Mouse (Mus musculus) natural killer cell, adult 2 months (primary cell): ENCODE data around the gene Pcnx3.
A peak's percentile ranks its signal among the peaks of the same experiment; 100 is the strongest.

Experiments
- DNase-seq, 2 experiments: peaks; one replicate each; pipeline ENCODE4 v3.0.0; 2022; ENCODE audit warnings: low spot score in 2 of 2

Gene Pcnx3

DNA sequence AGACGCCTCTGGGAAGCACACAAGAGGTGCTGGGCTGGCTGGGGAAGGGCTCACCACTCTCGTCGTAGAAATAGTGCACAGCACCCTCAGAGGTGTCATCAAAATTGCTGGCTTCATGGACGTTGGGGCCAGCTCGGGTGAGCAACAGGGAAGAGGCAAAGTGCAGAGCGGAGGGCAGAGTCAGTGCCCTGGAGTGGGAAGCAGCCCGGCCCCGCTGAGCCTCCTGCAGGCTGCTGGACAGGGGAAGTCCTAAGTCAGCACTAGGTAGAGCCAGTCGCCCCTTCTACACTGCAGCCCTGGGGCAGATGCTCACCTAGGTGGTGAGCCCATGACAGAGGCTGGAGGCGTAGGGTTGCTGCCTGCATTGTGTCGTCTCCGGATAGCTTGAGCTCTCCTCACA, 4.5 kb downstream of the Pcnx3 start:
- no peak for DNase-seq

DNA sequence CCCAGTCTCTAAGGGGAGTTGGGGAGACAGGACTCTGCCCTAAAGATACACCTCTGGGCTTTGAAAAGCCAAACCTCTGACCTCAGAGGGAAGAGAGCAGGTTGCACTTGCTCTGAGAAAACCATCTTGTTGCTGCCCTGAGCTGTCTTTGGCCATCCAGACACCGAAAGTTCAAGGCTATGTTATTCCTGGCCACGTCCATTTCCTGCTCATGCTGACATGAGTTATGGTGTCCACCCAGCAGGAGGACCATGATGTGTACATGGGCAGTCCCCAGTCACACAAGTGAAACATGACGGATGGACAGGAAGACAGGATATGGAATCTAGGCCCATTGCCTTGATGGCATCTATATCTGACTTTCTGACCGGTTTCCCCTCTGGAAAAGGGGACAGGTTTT, 8.3 kb downstream of the Pcnx3 start:
- DNase-seq = no peak

DNA sequence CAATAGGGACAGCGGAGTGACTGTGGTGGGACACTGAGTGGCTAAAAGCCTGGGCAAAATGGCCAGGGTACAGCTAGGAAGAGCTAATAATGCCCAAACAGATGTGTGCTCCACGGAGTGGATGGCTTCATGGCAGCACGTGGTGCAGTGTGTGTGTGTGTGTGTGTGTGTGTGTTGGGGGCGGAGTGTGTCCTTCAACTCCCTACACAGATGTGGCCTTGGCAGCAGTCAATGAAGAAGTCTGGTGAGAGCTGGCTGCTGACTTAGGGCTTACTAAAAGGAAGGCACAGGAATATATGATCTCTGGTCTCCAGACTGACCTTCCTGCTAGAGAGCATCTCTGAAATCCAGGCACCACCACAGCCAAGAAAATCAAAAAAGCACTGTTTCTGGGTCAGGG, 20.3 kb downstream of the Pcnx3 start:
- DNase-seq = no peak

DNA sequence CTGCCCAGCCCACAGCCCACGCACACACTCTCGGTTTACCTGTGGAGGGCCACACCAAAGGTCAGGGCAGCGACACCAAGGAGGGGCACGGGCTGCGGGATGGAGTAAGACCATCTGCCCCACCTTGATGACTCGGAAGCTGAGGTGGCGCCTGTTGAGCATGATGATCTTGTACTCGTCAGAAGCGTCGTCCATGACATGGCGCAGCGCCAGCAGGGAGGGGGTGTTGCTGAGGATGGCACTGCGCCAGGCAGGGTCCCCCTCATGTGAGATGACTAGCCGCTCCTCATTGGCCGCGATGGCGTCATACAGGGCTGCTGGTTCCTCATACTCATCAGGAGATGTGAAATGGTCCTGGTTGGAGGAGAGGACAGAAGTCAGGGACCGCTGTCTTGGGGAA, 22.3 kb downstream of the Pcnx3 start:
- DNase-seq = no peak

GRCm38 (mm10) chr19:5665465-5665864, 23.2 kb downstream of the Pcnx3 start:
- DNase-seq = no peak

- no peak for DNase-seq
These were observed 23.9 kb downstream of the Pcnx3 start for GRCm38 (mm10) chr19:5664669-5665257.

DNA sequence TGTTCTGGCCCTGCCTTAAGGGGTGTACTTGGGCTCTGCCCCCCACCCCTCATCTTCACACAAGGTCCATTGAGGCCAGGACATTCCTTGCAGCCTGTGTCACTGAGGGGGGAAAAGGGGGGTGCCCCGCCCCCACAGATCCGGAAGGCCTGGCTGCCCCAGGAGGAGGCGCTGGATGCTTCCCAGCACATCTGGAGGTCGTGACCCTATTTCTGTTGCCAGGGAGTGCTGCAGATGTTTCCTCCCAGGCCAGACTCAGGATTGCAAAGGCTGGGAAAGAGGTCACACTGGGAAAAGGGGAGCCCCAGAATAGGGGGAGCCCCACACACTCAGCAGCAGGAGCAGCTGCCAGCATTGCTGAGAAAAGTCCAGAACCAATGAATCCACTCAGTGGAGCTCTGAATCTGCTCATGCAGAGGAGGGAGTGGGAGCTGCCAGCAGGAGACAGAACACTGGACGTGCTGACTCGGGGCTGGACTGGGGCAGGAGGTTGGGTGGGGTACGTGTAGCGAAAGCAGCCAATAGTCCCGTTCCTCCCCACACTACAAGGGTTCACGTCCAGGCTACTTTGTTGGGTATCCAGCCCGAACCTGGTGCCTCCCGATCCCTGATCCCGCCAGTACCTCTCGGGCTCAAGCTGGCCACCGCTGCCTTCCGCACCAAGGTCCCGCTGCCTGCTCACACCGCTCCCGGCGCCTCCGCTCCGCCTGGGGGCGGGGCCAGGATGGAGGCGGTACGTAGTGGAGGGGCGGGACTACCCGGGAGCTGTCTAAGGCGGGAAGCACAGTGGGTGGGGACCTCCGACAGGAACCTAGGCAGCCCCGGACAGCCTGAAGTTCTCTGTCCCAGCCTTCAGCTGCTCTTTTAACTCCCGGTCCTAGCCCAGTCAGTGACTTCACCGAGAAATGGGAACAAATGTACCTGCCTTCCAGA, 25.5 kb downstream of the Pcnx3 start, which contains the start of gene Sipa1:
Sipa1 (minus strand) TSS at position 727 of the 933 bp plus-strand sequence.
- DNase-seq = peak; percentile 86

DNA sequence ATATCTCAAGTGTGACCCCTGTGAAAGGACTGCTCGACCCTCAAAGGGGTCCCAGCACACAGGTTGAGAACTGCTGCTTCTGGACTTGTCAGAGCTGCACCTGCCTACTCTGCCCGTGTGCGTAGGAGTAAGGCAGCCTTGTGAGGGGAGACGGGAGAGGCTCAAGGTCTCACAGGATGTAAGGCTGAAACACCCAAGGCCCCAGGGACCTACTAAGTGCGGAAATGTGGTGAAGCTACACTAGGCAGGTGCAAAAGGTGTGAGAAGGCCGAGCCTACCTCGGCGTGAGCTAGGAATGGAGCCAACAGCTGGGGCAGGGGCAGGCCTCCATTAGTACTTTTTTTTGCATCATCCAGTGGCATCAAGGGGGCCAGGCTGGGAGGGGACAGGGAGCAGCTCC, 26.4 kb downstream of the Pcnx3 start:
- DNase-seq = peak; percentile 62 to 76

GRCm38 (mm10) chr19:5660942-5661751, 27.6 kb downstream of the Pcnx3 start:
- DNase-seq = peak; percentile 56 to 62

DNA sequence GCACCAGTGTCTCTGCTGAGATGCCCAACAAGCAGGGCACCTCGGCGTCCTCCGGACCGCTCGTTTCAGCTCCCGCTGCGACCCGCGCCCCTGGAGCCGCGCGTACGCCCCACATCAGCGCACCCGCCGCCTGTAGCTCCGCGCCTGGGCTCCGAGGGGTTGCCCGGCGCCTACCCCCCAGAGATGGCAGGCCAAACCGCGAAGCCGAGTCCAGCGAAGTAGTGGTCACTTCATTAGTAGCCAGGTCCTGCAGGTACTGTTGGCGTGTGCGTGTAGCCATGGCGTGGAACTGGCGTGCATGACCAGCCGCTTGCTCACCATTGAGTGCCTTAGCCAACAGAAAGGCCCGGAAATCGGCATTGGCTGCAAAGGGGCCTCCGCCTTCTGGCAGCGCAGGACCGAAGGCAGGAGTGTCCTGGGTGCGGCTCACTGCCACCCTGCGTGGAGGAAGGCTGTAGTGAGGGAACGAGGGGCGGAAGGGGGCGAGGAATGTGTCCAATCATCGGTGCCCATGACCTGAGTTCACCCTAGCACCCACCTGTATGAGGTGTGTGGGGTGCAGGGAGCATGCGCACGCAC, 33.9 kb downstream of the Pcnx3 start:
- no peak for DNase-seq

- DNase-seq = no peak
These were observed 34.6 kb downstream of the Pcnx3 start for GRCm38 (mm10) chr19:5653969-5654719.

DNA sequence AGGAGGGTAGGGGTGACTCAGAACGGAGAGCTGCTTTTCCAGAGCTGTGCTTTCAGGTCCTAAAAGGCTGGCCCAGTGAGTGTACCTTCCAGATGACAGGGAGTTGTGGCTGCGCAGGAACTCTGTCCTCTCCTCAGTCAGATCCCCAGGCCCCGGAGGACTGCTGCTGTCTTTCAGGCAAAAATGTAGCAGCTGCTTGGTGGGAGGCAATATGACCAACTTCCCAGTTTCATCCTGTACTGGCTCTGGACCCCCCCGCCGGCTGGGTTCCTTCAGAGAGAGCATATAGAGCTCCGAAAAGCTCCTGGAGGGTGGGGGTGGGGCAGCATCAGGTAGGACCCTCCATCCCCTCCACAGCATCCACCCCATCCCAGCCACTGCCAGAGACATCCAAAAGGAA, 36.1 kb downstream of the Pcnx3 start:
- no peak for DNase-seq

- no peak for DNase-seq
These were observed 37.0 kb downstream of the Pcnx3 start for GRCm38 (mm10) chr19:5651502-5652274.

GRCm38 (mm10) chr19:5649298-5649741, 39.4 kb downstream of the Pcnx3 start:
- DNase-seq = peak; percentile 21 to 22

DNA sequence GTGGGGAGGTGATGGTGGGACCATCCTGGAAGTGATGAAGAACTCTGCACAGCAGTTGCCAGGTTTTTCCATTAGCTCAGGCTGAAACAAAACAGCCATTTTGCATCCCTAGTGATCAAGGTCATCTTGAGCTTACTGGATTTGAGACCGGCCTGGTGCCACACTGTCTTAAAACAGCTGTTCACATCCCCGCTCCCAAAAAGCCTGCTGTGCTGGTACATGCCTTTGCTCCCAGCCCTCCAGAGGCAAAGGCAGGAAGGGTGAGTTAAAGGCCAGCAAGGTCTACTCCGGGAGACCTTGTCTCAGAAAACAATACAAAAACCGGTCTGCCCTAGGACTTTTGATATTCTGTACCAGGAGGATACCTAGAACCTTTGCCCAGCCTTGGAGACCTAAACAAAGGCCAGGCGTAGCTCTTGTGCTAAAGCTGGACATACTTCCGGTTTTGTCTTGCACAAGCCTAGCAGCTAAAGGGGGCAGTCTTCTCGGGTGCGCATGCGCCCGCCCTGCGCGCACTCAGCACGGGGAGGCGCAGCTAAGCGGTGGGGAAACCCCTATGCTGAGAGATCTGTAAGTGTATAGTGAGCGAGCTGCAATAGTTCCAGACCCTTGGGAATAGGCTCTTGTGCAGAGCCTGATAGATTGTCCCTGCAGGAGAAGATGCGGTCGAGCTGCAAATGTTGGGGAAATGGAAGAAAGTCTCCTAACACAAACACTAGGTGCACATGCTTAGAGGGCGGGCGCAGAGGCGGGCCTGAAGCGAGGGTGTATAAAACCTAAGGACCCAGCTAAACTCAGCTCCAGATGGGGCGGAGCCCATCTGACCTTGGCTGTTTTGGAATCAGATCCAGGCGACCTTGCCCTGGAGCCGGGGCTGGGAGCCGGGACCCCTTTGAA, 40.1 kb downstream of the Pcnx3 start:
- DNase-seq = peak; percentile 88

GRCm38 (mm10) chr19:5647791-5648190, 40.9 kb downstream of the Pcnx3 start:
- DNase-seq = no peak

DNA sequence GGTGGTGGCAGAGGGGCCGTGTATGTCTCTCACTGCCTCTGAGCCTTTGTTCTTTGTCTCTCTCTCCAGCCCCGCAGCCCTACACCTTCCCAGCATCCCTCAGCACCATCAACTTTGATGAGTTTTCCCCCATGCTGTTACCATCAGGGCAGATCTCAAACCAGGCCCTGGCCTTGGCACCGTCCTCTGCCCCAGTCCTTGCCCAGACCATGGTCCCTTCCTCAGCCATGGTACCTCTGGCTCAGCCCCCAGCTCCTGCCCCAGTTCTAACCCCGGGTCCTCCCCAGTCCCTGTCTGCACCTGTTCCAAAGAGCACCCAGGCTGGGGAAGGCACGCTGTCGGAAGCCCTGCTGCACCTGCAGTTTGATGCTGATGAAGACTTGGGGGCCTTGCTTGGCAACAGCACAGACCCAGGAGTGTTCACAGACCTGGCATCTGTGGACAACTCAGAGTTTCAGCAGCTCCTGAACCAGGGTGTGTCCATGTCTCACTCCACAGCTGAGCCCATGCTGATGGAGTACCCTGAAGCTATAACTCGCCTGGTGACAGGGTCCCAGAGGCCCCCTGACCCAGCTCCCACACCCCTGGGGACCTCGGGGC, 41.9 kb downstream of the Pcnx3 start:
- no peak for DNase-seq

- DNase-seq = no peak
These were observed 43.4 kb downstream of the Pcnx3 start for GRCm38 (mm10) chr19:5645280-5645679.

- DNase-seq = no peak
These were observed 47.1 kb downstream of the Pcnx3 start for GRCm38 (mm10) chr19:5641641-5642040.
